Mouse (Mus musculus) heart, embryonic 14.5 days (tissue): ENCODE measurements around the gene Zbtb16. TPM values are rescaled to one million over a fixed set of nuclear protein-coding genes. Genes with fewer than 3 reads are reported as not detected.

Experiments
- ATAC-seq: fragments of 200-750 bp; cut with Nextera tagmentation; 2 replicates; pipeline ENCODE4 v1.8.0; 2017; ENCODE audit warnings: low read depth, moderate TSS enrichment; ENCODE audit not compliant: insufficient number of reproducible peaks, insufficient read depth, low FRiP score
- H3K27ac ChIP-seq, 2 experiments: fragments of 200-500 bp in 1 of 2; fragments of 300-500 bp in 1 of 2; sonication (generic) in 1 of 2; replicated peaks in 1 of 2; 2 replicates each; pipeline ENCODE4 v1.5.1; 2012 to 2014; ENCODE audit warnings: low read depth in 2 of 2, low read length in 2 of 2, control low read depth in 1 of 2, mild to moderate bottlenecking in 1 of 2, mixed read lengths in 1 of 2; ENCODE audit not compliant: control insufficient read depth in 1 of 2, insufficient read depth in 1 of 2
- H3K27me3 ChIP-seq: fragments of 300-500 bp; sonication (generic); 2 replicates; pipeline ENCODE4 v1.6.1; 2014; ENCODE audit warnings: mild to moderate bottlenecking, low read length, control low read depth; ENCODE audit not compliant: control insufficient read depth, insufficient read depth
- H3K36me3 ChIP-seq: fragments of 300-500 bp; sonication (generic); 2 replicates; pipeline ENCODE4 v1.6.1; 2014; ENCODE audit warnings: mild to moderate bottlenecking, control low read depth, low read length, mixed read lengths; ENCODE audit not compliant: control insufficient read depth, insufficient read depth
- H3K4me1 ChIP-seq, 2 experiments: fragments of 200-500 bp in 1 of 2; fragments of 300-500 bp in 1 of 2; sonication (generic) in 1 of 2; 2 replicates each; pipeline ENCODE4 v1.6.1; 2012 to 2014; ENCODE audit warnings: low read length in 2 of 2, control low read depth in 1 of 2, mixed read lengths in 1 of 2; ENCODE audit not compliant: control insufficient read depth in 2 of 2, insufficient read depth in 2 of 2
- H3K4me2 ChIP-seq: fragments of 300-500 bp; sonication (generic); 2 replicates; pipeline ENCODE4 v1.6.1; 2014; ENCODE audit warnings: mild to moderate bottlenecking, low read length
- H3K4me3 ChIP-seq, 2 experiments: fragments of 200-500 bp in 1 of 2; fragments of 300-500 bp in 1 of 2; sonication (generic) in 1 of 2; 2 replicates each; pipeline ENCODE4 v1.5.1; 2012 to 2014; ENCODE audit warnings: low read length in 2 of 2, mild to moderate bottlenecking in 2 of 2, control low read depth in 1 of 2, low read depth in 1 of 2, moderate library complexity in 1 of 2; ENCODE audit not compliant: control insufficient read depth in 1 of 2, insufficient read depth in 1 of 2
- H3K9ac ChIP-seq: fragments of 300-500 bp; sonication (generic); 2 replicates; pipeline ENCODE4 v1.6.1; 2014; ENCODE audit warnings: mild to moderate bottlenecking, low read length
- H3K9me3 ChIP-seq: fragments of 300-500 bp; sonication (generic); 2 replicates; pipeline ENCODE4 v1.6.1; 2016; ENCODE audit warnings: low read length, control low read depth; ENCODE audit not compliant: control insufficient read depth
- WGBS: fragments of 180-500 bp; shearing (Covaris S2); extraction: QIAGEN DNeasy Blood & Tissue Kit; methylation state at CpG from one replicate; pipeline ENCODE4 v1.1.7; 2014; 5-methylcytosine and 5-hydroxymethylcytosine counted together
- polyA plus RNA-seq: library from polyadenylated mRNA; unstranded; fragments of >200 nt; fragmentation: Nextera tagmentation; extraction: Ambion mirVana; gene quantifications from 2 replicates; pipeline ENCODE4 v1.2.1, GENCODE M21; 2014

The Zbtb16 gene
- polyA plus RNA-seq, 1 experiment from 2014 or later, result 2.1 TPM

DNA sequence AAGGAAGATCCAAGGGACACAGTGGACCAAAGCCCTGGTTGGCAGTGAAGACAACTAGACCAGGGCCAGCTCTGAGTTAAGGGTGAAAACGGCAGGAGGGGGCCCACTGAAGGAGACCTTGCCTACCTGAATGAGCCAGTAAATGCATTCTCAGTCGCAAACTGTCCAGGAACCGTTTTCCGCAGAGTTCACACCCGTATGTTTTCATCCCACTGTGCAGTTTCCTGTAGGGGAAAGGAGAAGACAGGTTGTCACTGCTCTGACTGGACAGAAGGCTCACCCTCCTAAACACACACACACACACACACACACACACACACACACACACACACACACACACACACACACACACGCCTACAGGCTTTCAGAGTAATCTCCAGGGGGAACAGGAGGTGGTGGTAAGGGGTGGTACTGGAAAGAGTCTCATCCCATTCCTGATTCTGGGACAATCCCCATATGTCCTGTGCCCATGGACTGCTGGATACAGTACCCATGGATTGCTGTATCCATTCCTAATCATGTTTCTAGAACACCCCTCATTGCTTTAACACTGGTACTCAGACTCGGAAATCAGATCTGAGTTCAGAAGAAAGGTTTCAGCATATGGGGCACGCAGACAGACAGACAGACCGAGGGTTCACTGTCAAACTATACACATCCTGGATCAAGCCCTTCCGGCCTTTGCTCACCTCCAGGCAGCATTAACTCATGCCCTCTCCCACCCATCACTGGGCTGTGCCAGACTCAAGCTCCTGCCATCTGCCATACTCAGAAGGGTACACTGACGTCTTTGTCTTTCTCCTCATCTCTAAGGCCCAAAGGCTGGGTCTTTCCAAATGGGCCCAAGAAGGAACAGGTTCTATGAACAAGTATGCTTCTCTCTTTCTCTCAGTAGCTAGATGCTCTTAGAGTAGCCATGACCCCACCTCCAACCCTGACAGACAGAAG is 92.4 kb downstream of the Zbtb16 start:
- Histone ChIP-seq H3K36me3 (no peaks in the 10 kb centered on the region), H3K4me2 (no peak overlapping the region), H3K9ac (no peak overlapping the region), H3K27me3 (no peaks in the 10 kb centered on the region), H3K9me3 (no peaks in the 10 kb centered on the region), H3K4me3 (no peak overlapping the region), H3K4me1 (peaks cover 16% of the 10 kb centered on the region in 2 experiments), H3K27ac (no peak overlapping the region)
- no peak for ATAC-seq
- WGBS, result 85% methylated on average over 11 of the region's 11 CpGs

DNA sequence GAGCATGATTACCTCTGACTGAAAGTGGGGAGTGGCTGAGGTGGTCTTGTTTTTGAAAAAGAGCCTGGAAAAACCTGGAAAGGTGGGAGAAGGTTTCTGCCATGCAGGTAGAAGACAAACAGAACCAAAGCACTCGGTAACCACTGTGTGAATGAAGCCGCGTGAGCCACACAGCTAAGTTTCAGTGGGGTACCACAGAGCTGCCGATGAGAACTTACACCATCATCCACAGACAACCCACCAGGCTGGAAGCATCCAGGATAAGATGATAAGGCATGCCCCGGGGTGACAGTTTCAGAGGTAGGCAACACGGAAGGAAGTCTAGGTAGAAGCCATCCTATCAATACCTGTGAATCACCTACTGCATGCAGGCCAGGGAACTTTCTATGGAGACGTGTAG is 93.9 kb downstream of the Zbtb16 start:
- H3K4me3 ChIP-seq, result no peak overlapping the region
- H3K27me3 ChIP-seq, result no peaks in the 10 kb centered on the region
- 87% methylated on average over 7 of the region's 7 CpGs for WGBS
- no peak overlapping the region for H3K27ac ChIP-seq
- H3K9ac ChIP-seq, result no peak overlapping the region
- H3K4me1 ChIP-seq, result peaks cover 22 to 23% of the 10 kb centered on the region in 2 experiments
- H3K36me3 ChIP-seq, result no peaks in the 10 kb centered on the region
- H3K9me3 ChIP-seq, result no peaks in the 10 kb centered on the region
- ATAC-seq, result no peak
- no peak overlapping the region for H3K4me2 ChIP-seq

DNA sequence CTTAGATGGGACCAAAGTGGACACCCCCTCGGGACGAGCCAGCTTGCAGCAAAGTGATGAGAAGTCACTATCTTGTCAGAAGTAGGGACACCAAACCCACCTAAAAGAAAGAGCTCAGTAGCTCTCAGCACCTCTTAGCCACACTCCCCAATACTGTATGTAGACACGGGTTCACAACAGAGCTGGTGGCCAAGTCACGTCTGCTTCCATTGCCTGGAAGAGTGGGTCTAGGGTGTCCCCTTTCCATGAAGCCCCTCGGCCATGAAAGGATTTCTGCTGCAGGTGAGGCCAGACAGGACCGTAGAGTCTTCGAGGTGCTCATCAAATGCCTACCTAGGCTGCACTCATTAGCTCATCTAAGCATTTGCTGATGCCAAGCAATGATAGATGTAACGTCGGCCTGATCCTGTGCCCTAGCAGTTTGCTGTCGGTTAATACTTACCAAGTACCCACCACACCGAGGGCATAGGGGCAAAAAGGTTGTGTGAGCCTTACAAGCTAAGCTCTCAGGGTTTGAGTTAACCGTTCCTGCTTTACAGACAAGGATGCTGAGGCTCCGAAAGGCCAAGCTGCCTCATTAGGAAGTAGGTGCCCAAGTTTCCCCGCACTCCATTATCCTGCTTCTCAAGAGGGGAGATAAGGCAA is 94.5 kb downstream of the Zbtb16 start:
- H3K27me3 ChIP-seq, result no peaks in the 10 kb centered on the region
- no peaks in the 10 kb centered on the region for H3K36me3 ChIP-seq
- H3K4me3 ChIP-seq, result no peak overlapping the region
- H3K27ac ChIP-seq, result no peak overlapping the region
- 76% methylated on average over 14 of the region's 14 CpGs for WGBS
- peaks cover 26 to 28% of the 10 kb centered on the region in 2 experiments for H3K4me1 ChIP-seq
- H3K4me2 ChIP-seq, result no peak overlapping the region
- H3K9ac ChIP-seq, result no peak overlapping the region
- no peak for ATAC-seq
- no peaks in the 10 kb centered on the region for H3K9me3 ChIP-seq

DNA sequence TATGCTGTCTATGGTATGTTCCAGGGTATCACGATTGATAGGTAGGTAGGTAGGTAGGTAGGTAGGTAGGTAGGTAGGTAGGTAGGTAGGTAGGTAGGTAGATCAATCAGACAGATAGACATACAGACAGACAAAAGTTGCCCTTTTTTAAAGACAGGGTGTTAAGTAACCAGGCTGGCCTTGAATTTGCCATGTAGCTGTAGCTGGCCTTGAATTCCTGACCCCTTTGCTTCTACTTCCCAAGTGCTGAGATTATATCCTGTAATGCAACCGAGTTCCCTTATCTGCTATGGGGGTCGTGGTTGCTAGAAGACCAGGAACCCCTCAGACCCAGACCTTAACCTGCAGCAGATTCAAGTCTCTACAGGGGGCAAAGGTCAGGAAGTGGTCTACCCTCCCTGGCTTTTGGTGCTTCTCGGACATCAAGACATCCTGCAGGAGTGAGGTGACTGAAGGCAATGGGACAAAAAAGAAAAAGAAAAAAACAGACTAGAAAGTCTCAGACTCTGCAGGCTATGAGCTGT is 95.2 kb downstream of the Zbtb16 start:
- Histone ChIP-seq H3K36me3 (no peaks in the 10 kb centered on the region), H3K4me3 (no peak overlapping the region), H3K4me2 (peak overlapping the region; percentile 47; the same call in 1 of the 2 replicates), H3K4me1 (peaks cover 26 to 36% of the 10 kb centered on the region in 2 experiments), H3K27me3 (no peaks in the 10 kb centered on the region), H3K27ac (peak overlapping the region in 1 of 2 experiments; percentile 25; a peak in 1 of 4 replicates), H3K9ac (no peak overlapping the region), H3K9me3 (no peaks in the 10 kb centered on the region)
- 49% methylated on average over 4 of the region's 4 CpGs for WGBS
- no peak for ATAC-seq

DNA sequence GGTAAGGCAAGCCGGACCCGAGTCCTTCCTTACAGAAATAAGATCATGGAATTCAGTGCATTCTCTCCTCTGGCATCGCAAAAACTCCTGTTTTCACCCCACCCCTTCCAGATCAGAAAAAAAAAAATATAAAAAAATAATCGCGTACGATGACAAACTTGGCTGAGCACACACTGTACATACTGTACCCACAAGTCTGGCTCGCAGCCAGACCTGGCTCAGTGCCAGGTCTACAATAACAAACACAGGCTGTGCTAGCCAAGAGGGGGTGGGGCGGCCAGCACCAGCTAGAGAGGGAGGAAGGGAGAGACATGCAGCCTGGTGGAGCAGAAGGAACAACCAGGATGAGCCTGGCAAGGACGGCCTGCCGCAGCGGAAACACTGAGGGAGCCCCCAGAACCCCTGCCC is 95.9 kb downstream of the Zbtb16 start:
- H3K27me3 ChIP-seq, result no peaks in the 10 kb centered on the region
- H3K9ac ChIP-seq, result no peak overlapping the region; the same call in 1 of the 2 replicates
- peak overlapping the region; percentile 47 for H3K4me2 ChIP-seq
- no peak overlapping the region for H3K4me3 ChIP-seq
- peak overlapping the region; percentile 29 to 40 for H3K27ac ChIP-seq
- peak; percentile 93 for ATAC-seq
- H3K4me1 ChIP-seq, result peaks cover 26 to 33% of the 10 kb centered on the region in 2 experiments
- WGBS, result 8% methylated on average over 11 of the region's 11 CpGs
- no peaks in the 10 kb centered on the region for H3K36me3 ChIP-seq
- no peaks in the 10 kb centered on the region for H3K9me3 ChIP-seq

DNA sequence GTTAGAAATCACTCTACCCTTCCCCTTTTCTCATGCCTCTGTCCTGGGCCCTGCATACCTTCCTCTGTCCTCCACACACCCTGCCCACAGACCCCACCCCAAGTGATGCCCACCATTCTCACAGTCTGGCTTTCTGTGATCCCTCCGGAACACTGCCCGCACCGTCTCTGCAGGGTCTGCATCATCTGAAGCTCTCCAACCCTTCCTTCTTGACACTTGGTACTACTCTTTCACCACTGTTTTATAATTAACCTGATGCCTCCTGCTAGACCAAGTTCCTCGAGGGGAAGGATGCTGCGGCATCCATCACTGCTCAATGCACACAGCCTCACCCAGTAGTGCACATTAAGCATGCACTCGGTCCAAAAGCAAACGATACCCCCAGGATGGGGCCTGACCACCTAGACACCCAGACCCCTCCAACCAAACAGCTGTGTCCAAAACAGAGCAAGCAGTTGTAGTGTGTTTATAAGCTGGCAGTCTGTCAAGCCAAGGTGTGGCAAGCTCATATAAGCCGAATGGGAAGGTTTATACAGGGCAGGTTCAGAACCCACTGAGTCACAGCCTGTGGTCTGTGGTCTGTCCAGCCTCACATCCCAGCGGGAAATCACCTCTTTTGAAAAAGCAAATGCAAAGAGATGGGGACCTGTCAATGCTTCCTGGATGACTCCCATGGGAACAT is 97.1 kb downstream of the Zbtb16 start:
- ATAC-seq, result no peak
- no peak overlapping the region for H3K27ac ChIP-seq
- no peak overlapping the region for H3K4me2 ChIP-seq
- no peak overlapping the region for H3K9ac ChIP-seq
- H3K36me3 ChIP-seq, result no peaks in the 10 kb centered on the region
- H3K4me1 ChIP-seq, result peaks cover 27 to 33% of the 10 kb centered on the region in 2 experiments
- H3K4me3 ChIP-seq, result no peak overlapping the region
- no peaks in the 10 kb centered on the region for H3K9me3 ChIP-seq
- no peaks in the 10 kb centered on the region for H3K27me3 ChIP-seq
- 88% methylated on average over 9 of the region's 9 CpGs for WGBS

DNA sequence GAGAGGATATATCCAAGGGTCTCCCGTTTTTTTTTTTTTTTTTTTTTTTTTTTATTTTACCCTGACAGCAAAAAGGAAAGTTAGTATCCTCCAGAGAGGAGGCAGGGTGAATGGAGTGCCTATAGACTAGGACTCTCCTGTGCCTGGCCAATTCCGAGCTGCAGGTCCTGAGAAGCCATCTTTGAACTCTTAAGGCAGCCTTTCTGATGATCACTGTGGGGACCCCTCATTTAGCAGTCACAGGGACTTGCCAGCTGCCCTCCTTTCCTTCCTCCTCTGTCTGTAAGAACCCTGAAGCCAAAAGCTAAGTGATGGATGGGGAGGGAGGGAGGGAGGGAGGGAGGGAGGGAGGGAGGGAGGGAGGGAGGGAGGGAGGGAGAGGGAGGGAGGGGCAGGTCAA is 98.1 kb downstream of the Zbtb16 start:
- Histone ChIP-seq H3K4me1 (peaks cover 32 to 42% of the 10 kb centered on the region in 2 experiments), H3K9ac (no peak overlapping the region), H3K4me2 (peak overlapping the region; percentile 48), H3K36me3 (no peaks in the 10 kb centered on the region), H3K27me3 (no peaks in the 10 kb centered on the region), H3K9me3 (no peaks in the 10 kb centered on the region), H3K4me3 (no peak overlapping the region), H3K27ac (peak overlapping the region in 1 of 2 experiments; percentile 37; a peak in 2 of 4 replicates)
- ATAC-seq, result no peak
- 34% methylated on average over 2 of the region's 2 CpGs for WGBS
